Mouse (Mus musculus) lung, embryonic 14.5 days (tissue): ENCODE data around the gene Gja8. TPM values are rescaled to one million over a fixed set of nuclear protein-coding genes. Genes with fewer than 3 reads are reported as not detected.
A peak's percentile ranks its signal among the peaks of the same experiment; 100 is the strongest.

ENCODE experiments used
- ATAC-seq: fragments of 200-750 bp; cut with Nextera tagmentation; 2 replicates; pipeline ENCODE4 v1.8.0; 2017; ENCODE audit warnings: mild to moderate bottlenecking, moderate TSS enrichment, moderate library complexity; ENCODE audit not compliant: insufficient read depth
- DNase-seq: peaks from one replicate; pipeline ENCODE4 v3.0.0-alpha.2; 2015
- H3K27ac ChIP-seq: fragments of 300-500 bp; sonication (generic); 2 replicates; pipeline ENCODE4 v1.5.1; 2014; ENCODE audit warnings: low read depth, mild to moderate bottlenecking, moderate library complexity
- H3K27me3 ChIP-seq: fragments of 300-500 bp; sonication (generic); 2 replicates; pipeline ENCODE4 v1.6.1; 2014; ENCODE audit warnings: low read length, control low read depth; ENCODE audit not compliant: insufficient read depth
- H3K36me3 ChIP-seq: fragments of 300-500 bp; sonication (generic); 2 replicates; pipeline ENCODE4 v1.6.1; 2014; ENCODE audit warnings: control low read depth; ENCODE audit not compliant: insufficient read depth
- H3K4me1 ChIP-seq: fragments of 300-500 bp; sonication (generic); 2 replicates; pipeline ENCODE4 v1.6.1; 2014; ENCODE audit warnings: antibody characterized with exemption, control low read depth; ENCODE audit not compliant: insufficient read depth
- H3K4me2 ChIP-seq: fragments of 300-500 bp; sonication (generic); 2 replicates; pipeline ENCODE4 v1.6.1; 2014; ENCODE audit warnings: mild to moderate bottlenecking
- H3K4me3 ChIP-seq: fragments of 300-500 bp; sonication (generic); 2 replicates; pipeline ENCODE4 v1.5.1; 2014; ENCODE audit warnings: low read depth, low read length
- H3K9ac ChIP-seq: fragments of 300-500 bp; sonication (generic); 2 replicates; pipeline ENCODE4 v1.6.1; 2014
- H3K9me3 ChIP-seq: fragments of 300-500 bp; sonication (generic); 2 replicates; pipeline ENCODE4 v1.6.1; 2016; ENCODE audit warnings: low read depth, low read length, control low read depth
- CTCF ChIP-seq: IDR thresholded peaks from 2 replicates; pipeline ENCODE4 v1.5.1; 2016; ENCODE audit warnings: antibody characterized with exemption, low read depth
- WGBS: fragments of 180-500 bp; shearing (Covaris S2); extraction: QIAGEN DNeasy Blood & Tissue Kit; methylation state at CpG from one replicate; pipeline ENCODE4 v1.1.7; 2014; 5-methylcytosine and 5-hydroxymethylcytosine counted together
- polyA plus RNA-seq: library from polyadenylated mRNA; unstranded; fragments of >200 nt; fragmentation: Nextera tagmentation; extraction: Ambion mirVana; gene quantifications from 2 replicates; pipeline ENCODE4 v1.2.1, GENCODE M21; 2014

Gene Gja8
- polyA plus RNA-seq, 1 experiment from 2014 or later, result not detected

- peaks cover 4% of the 10 kb centered on the region; the same call in 1 of the 2 replicates for H3K9me3 ChIP-seq
- H3K27ac ChIP-seq, result no peak overlapping the region
- TF ChIP-seq CTCF, result peak; percentile 98
- H3K36me3 ChIP-seq, result no peaks in the 10 kb centered on the region
- H3K4me1 ChIP-seq, result no peaks in the 10 kb centered on the region
- ATAC-seq (peak; percentile 86), DNase-seq (peak; percentile 97)
- peak overlapping the region; percentile 32; the same call in 1 of the 2 replicates for H3K4me2 ChIP-seq
- 8% methylated on average over 11 of the region's 11 CpGs for WGBS
- no peak overlapping the region for H3K4me3 ChIP-seq
- H3K27me3 ChIP-seq, result no peaks in the 10 kb centered on the region
- H3K9ac ChIP-seq, result no peak overlapping the region
These were observed 12.9 kb upstream of the Gja8 start for GRCm38 (mm10) chr3:96938738-96939137.

DNA sequence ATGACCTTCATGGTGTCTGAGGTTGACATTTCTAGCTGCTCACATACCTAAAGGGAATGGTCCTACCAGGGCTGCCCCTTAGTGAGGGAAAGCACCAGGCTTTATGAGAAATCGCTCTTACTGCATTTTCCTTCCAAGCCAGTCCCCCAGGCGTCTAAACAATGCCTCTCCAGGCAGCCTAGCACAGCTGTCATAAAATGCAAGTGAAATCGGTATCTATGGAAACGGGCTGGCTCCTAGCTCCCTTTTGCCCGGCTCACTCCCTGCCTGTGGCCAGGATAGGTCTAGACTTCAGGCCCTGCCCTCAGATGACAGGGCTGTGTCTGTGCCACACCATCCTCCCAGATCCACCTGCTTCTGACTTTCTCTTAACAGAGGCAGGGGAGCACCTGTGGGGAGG, 11.8 kb upstream of the Gja8 start:
- Histone ChIP-seq H3K4me1 (no peaks in the 10 kb centered on the region), H3K9me3 (no peaks in the 10 kb centered on the region), H3K36me3 (no peaks in the 10 kb centered on the region), H3K27me3 (no peaks in the 10 kb centered on the region), H3K4me3 (no peak overlapping the region), H3K4me2 (no peak overlapping the region), H3K9ac (no peak overlapping the region), H3K27ac (no peak overlapping the region)
- WGBS, result 27% methylated on average over 5 of the region's 5 CpGs
- DNase-seq, result peak; percentile 50
- 0 out of 2 replicates have a peak, but pooled peaks have one; percentile 45 for ATAC-seq
- TF ChIP-seq CTCF, result no peak

- H3K27ac ChIP-seq, result no peak overlapping the region
- peak; percentile 95 for DNase-seq
- peak; percentile 93 for TF ChIP-seq CTCF
- no peak for ATAC-seq
- no peak overlapping the region for H3K4me3 ChIP-seq
- 10% methylated on average over 6 of the region's 6 CpGs for WGBS
- no peaks in the 10 kb centered on the region for H3K27me3 ChIP-seq
- no peaks in the 10 kb centered on the region for H3K4me1 ChIP-seq
- no peaks in the 10 kb centered on the region for H3K9me3 ChIP-seq
- H3K9ac ChIP-seq, result no peak overlapping the region
- no peak overlapping the region for H3K4me2 ChIP-seq
- H3K36me3 ChIP-seq, result no peaks in the 10 kb centered on the region
These were observed 10.4 kb upstream of the Gja8 start for GRCm38 (mm10) chr3:96936241-96936640.

DNA sequence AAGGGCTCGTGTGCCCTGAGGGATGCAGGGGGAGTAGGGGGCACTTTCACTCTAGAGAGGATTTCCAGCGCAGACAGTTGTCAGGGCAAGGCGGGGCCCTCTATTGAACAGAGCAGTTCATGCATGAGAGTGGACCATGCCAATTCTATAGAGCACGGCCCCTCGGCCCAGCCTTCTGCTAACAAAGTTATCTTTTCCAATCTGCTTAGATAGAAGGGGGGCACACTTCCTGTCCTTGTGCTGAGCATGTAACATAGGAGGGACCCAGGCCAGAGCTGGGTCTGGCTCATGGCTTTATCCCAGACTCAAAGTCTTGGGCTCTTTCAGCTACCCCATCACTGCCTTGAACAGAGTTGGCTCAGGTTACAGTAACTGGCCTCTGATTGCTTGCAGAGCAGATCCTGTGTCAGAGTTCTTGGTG, 5.5 kb upstream of the Gja8 start:
- H3K4me2 ChIP-seq, result no peak overlapping the region
- no peaks in the 10 kb centered on the region for H3K27me3 ChIP-seq
- no peaks in the 10 kb centered on the region for H3K4me1 ChIP-seq
- no peaks in the 10 kb centered on the region for H3K9me3 ChIP-seq
- H3K36me3 ChIP-seq, result no peaks in the 10 kb centered on the region
- no peak for DNase-seq
- TF ChIP-seq CTCF, result no peak
- WGBS, result 20% methylated on average over 5 of the region's 5 CpGs
- no peak overlapping the region for H3K27ac ChIP-seq
- ATAC-seq, result no peak
- H3K9ac ChIP-seq, result no peak overlapping the region
- H3K4me3 ChIP-seq, result no peak overlapping the region

DNA sequence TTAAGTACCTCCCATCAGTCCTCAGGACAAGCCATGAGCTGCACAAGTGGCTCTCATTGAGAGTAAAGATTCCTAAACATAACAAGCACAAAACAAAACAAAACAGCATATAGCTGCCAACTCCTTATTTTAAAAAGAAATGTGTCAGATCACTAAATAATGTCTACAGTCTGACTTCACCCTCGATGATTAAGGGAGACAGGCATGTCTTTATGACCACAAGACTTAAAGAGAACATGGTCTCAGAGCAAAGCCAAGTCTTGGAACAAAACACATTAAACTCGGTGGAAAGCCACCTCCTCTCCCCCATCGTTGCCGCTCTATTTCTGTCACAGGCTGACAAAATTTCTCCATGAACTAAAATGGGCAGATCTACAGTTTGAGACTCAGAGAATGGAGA, 1.2 kb downstream of the Gja8 start:
- H3K9ac ChIP-seq, result no peak overlapping the region
- no peak overlapping the region for H3K4me3 ChIP-seq
- no peaks in the 10 kb centered on the region for H3K4me1 ChIP-seq
- H3K27ac ChIP-seq, result no peak overlapping the region
- no peak for TF ChIP-seq CTCF
- no peaks in the 10 kb centered on the region for H3K36me3 ChIP-seq
- no peak for DNase-seq
- no peaks in the 10 kb centered on the region for H3K27me3 ChIP-seq
- no peaks in the 10 kb centered on the region for H3K9me3 ChIP-seq
- H3K4me2 ChIP-seq, result no peak overlapping the region
- 83% methylated on average over 4 of the region's 4 CpGs for WGBS
- ATAC-seq, result no peak

DNA sequence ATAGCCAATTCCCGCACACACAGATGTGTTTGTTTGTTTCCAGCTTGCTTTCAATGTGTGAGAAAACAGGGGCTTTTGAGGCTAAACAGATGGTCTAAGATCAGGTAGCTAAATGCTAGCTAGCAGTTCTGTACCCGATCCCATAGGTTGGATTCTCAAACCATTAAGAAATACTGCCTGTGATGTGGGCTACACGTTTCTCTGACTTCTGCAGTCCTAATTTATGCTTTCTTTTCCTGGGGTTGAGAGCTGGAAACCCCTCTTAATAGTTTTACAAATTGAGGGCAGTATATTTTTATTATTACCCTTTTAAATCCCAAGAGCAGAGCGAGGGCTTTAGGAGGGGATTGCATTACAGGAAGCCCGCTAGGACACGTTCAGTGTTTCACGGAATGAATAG, 4.8 kb downstream of the Gja8 start:
- ATAC-seq (no peak), DNase-seq (no peak)
- H3K9me3 ChIP-seq, result no peaks in the 10 kb centered on the region
- no peaks in the 10 kb centered on the region for H3K36me3 ChIP-seq
- H3K27ac ChIP-seq, result no peak overlapping the region
- TF ChIP-seq CTCF, result no peak
- H3K4me1 ChIP-seq, result no peaks in the 10 kb centered on the region
- H3K4me3 ChIP-seq, result no peak overlapping the region
- WGBS, result 73% methylated on average over 7 of the region's 7 CpGs
- H3K4me2 ChIP-seq, result no peak overlapping the region
- no peaks in the 10 kb centered on the region for H3K27me3 ChIP-seq
- H3K9ac ChIP-seq, result no peak overlapping the region

GRCm38 (mm10) chr3:96905592-96905991, 20.2 kb downstream of the Gja8 start:
- H3K36me3 ChIP-seq, result no peaks in the 10 kb centered on the region

More at GRCm38 (mm10) chr3:96905592-96905991, 20.2 kb downstream of the Gja8 start:
- no peak for TF ChIP-seq CTCF
- Histone ChIP-seq H3K9me3 (no peaks in the 10 kb centered on the region), H3K4me2 (peak overlapping the region; percentile 85), H3K27ac (no peak overlapping the region), H3K27me3 (0 out of 2 replicates have a peak, but pooled peaks cover 4% of the 10 kb centered on the region), H3K9ac (peak overlapping the region; percentile 79), H3K4me3 (peak overlapping the region; percentile 98), H3K4me1 (no peaks in the 10 kb centered on the region)
- ATAC-seq, result peak; percentile 51; the same call in 1 of the 2 replicates
- DNase-seq, result no peak
- WGBS, result 42% methylated on average over 9 of the region's 9 CpGs
